Mouse (Mus musculus) lung, postnatal 4 days (tissue): ENCODE measurements around the gene Gm21094.
"Not testable (repeated sequence)": the region's sequence is repeated elsewhere in the genome, so short reads cannot be mapped to it uniquely, and the experiment has no call there.

Source experiments
- DNase-seq, 2 experiments: peaks; one replicate each; pipeline ENCODE4 v3.0.0; 2021

Gene Gm21094

DNA sequence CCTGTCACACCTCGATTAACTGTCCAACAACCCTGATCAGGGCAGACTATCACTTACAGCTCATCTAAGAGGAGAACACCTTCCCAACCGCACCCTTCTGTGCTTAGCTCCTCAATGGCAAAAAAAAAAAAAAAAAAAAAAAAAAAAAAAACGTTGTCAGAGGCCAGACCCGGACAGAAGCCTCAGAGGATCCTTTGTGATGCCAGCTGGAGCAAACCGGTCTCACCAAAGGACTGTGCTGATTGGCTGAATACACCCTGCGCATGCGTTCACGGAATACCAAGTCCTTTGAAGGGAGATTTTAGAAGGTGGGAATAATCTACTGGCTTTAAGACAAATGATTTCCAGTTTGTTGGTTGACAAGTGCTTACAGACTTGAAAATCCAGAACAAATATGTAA, at the start of gene Gm21094:
Gene Gm21094 (minus strand): TSS at position 101 of the 400 bp plus-strand sequence.
- not testable (repeated sequence) for DNase-seq
